13 mouse cellular contexts compared by ENCODE assay signal in the genomic region with DNA sequence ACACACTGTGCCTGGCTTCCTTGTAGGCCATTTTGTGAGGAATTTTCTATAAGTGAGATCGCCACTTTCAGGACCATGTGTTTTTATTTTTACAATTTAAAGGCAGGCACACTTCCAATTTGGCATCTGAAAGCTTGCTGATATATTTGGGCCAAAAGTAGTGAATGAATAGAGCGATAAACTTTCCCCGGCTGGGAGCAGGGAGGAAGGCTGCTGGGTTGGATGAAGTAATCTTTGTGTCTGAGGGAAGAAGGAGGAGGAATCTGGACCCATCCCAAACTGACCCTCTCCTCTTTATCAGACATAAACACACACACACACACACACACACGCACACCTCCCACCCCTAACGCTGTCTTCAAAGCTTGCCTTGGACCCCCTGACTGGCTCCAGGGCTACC. TPM values are rescaled to one million over a fixed set of nuclear protein-coding genes. Genes with fewer than 3 reads are reported as not detected.
DNase-seq lines count a peak whose midpoint lies in the region; ATAC-seq and TF ChIP-seq lines count a peak whose summit lies in the region.
"Had no signal": no experiment of that assay in that cellular context is flagged by ENCODE, and none has a peak within 500 bp of the region (broad histone marks: within the 10 kb centered on the region; RNA-seq: fewer than 3 reads in every experiment).

No protein-coding gene starts in this region.

- H3K4me3 ChIP-seq in heart, embryonic 13.5 days, result no peak overlapping the region
- H3K4me3 ChIP-seq in midbrain, embryonic 14.5 days (replicated peaks; ENCODE audit: low read depth, low read length), result no peak overlapping the region
- H3K4me3 ChIP-seq in midbrain, postnatal 0 days (ENCODE audit: low read depth, low read length), result no peak overlapping the region
- H3K4me3 ChIP-seq in heart, postnatal 0 days (ENCODE audit: low read depth, low read length), result no peak overlapping the region
- no peak overlapping the region for H3K4me3 ChIP-seq in thymus, adult 2 months (ENCODE audit: control insufficient read depth, insufficient read depth, low read length)
- H3K4me3 ChIP-seq: megakaryocyte, embryonic 14.5 days had no signal

- intact Hi-C loops in heart, postnatal 25 days (cut with DNase I), result loop anchor here (5.0 kb wide), 1 partner anchor 139 kb away; the partner anchor contains the start of gene Rab35

- TF ChIP-seq CTCF in midbrain, postnatal 0 days (IDR thresholded peaks at IDR 0.05), result no peak
- no peak for TF ChIP-seq CTCF in heart, postnatal 0 days (IDR thresholded peaks at IDR 0.05; ENCODE audit: low read depth)
- TF ChIP-seq CTCF in thymus, adult 2 months (IDR thresholded peaks at IDR 0.05; ENCODE audit: borderline replicate concordance, control insufficient read depth, extremely low read depth, insufficient read depth, low read length, poor library complexity), result no peak

- peaks cover 38% of the 10 kb centered on the region for H3K4me1 ChIP-seq in heart, embryonic 13.5 days
- peaks cover 12% of the 10 kb centered on the region for H3K4me1 ChIP-seq in midbrain, embryonic 14.5 days (ENCODE audit: control insufficient read depth, insufficient read depth, low read length)
- peaks cover 6% of the 10 kb centered on the region; the same call in 1 of the 2 replicates for H3K4me1 ChIP-seq in midbrain, postnatal 0 days (ENCODE audit: insufficient read depth, low read length)
- H3K4me1 ChIP-seq in heart, postnatal 0 days (ENCODE audit: control insufficient read depth, insufficient read depth), result peaks cover 8% of the 10 kb centered on the region
- H3K4me1 ChIP-seq in thymus, adult 2 months (replicated peaks; ENCODE audit: control insufficient read depth, insufficient read depth, low read length), result peaks cover 14% of the 10 kb centered on the region

- no peaks in the 10 kb centered on the region for H3K27me3 ChIP-seq in heart, embryonic 13.5 days (replicated peaks)
- H3K27me3 ChIP-seq in midbrain, embryonic 14.5 days (ENCODE audit: control insufficient read depth, insufficient read depth, low read length), result no peaks in the 10 kb centered on the region
- H3K27me3 ChIP-seq in midbrain, postnatal 0 days (ENCODE audit: insufficient read depth, low read length), result no peaks in the 10 kb centered on the region
- H3K27me3 ChIP-seq in heart, postnatal 0 days (ENCODE audit: control insufficient read depth, insufficient read depth, low read length), result no peaks in the 10 kb centered on the region
- no peaks in the 10 kb centered on the region for H3K27me3 ChIP-seq in thymus, adult 2 months (ENCODE audit: control insufficient read depth, insufficient read depth, low read length)

- H3K9ac ChIP-seq in heart, embryonic 13.5 days, result peak overlapping the region; percentile 63
- 0 out of 2 replicates have a peak overlapping the region, but pooled peaks have one; percentile 9 for H3K9ac ChIP-seq in midbrain, embryonic 14.5 days (replicated peaks; ENCODE audit: low read length)
- H3K9ac ChIP-seq in midbrain, postnatal 0 days (replicated peaks; ENCODE audit: low read length, poor library complexity, severe bottlenecking), result no peak overlapping the region
- H3K9ac ChIP-seq in heart, postnatal 0 days (replicated peaks; ENCODE audit: low read depth, low read length), result no peak overlapping the region; the same call in 1 of the 2 replicates

- ATAC-seq in heart, embryonic 13.5 days (ENCODE audit: extremely low read depth, insufficient number of reproducible peaks, low FRiP score, low TSS enrichment), result no peak
- no peak for ATAC-seq in midbrain, embryonic 14.5 days (ENCODE audit: low FRiP score, low TSS enrichment)
- ATAC-seq in midbrain, postnatal 0 days (ENCODE audit: low FRiP score), result no peak
- no peak for ATAC-seq in heart, postnatal 0 days (ENCODE audit: insufficient read depth, low read depth)

- no peaks in the 10 kb centered on the region for H3K36me3 ChIP-seq in heart, embryonic 13.5 days
- no peaks in the 10 kb centered on the region for H3K36me3 ChIP-seq in midbrain, embryonic 14.5 days (ENCODE audit: control insufficient read depth, insufficient read depth, low read length)
- no peaks in the 10 kb centered on the region for H3K36me3 ChIP-seq in midbrain, postnatal 0 days (ENCODE audit: insufficient read depth, low read length)
- H3K36me3 ChIP-seq in heart, postnatal 0 days (replicated peaks; ENCODE audit: control insufficient read depth, insufficient read depth, low read length), result no peaks in the 10 kb centered on the region
- H3K36me3 ChIP-seq in thymus, adult 2 months (ENCODE audit: control insufficient read depth, insufficient read depth, low read length), result no peaks in the 10 kb centered on the region

- 33% methylated on average over 5 of the region's 5 CpGs for WGBS in heart, embryonic 13.5 days
- 75% methylated on average over 5 of the region's 5 CpGs for WGBS in midbrain, embryonic 14.5 days
- WGBS in midbrain, postnatal 0 days, result 62% methylated on average over 5 of the region's 5 CpGs
- WGBS in heart, postnatal 0 days, result 29% methylated on average over 5 of the region's 5 CpGs
- WGBS in thymus, adult 2 months, result 89% methylated on average over 5 of the region's 5 CpGs

- no peaks in the 10 kb centered on the region for H3K9me3 ChIP-seq in heart, embryonic 13.5 days
- no peaks in the 10 kb centered on the region for H3K9me3 ChIP-seq in midbrain, embryonic 14.5 days (ENCODE audit: control insufficient read depth, low read length)
- H3K9me3 ChIP-seq in midbrain, postnatal 0 days (ENCODE audit: low read length), result no peaks in the 10 kb centered on the region
- H3K9me3 ChIP-seq in heart, postnatal 0 days (replicated peaks; ENCODE audit: control insufficient read depth, low read length), result no peaks in the 10 kb centered on the region
- H3K9me3 ChIP-seq: megakaryocyte, embryonic 14.5 days had no signal

- TF ChIP-seq EP300 in heart, postnatal 0 days (IDR thresholded peaks at IDR 0.05; ENCODE audit: low read depth), result no peak

- TF ChIP-seq POLR2A in thymus, adult 2 months (IDR thresholded peaks at IDR 0.05; ENCODE audit: control insufficient read depth, extremely low read depth, insufficient read depth, low read length, poor library complexity), result no peak

- no peak for DNase-seq in heart, postnatal 25 days (ENCODE audit: low spot score)
- DNase-seq in midbrain, embryonic 14.5 days, result no peak
- no peak for DNase-seq in midbrain, postnatal 0 days (ENCODE audit: low spot score)
- DNase-seq in heart, postnatal 0 days (ENCODE audit: low spot score), result peak; percentile 40
- peak; percentile 39 for DNase-seq in testis, postnatal 10 days (ENCODE audit: low spot score)
- DNase-seq in thymus, adult 2 months, result no peak
- no peak for DNase-seq in spleen, postnatal 14 days (ENCODE audit: low spot score in 2 of 2)
- DNase-seq: adrenal gland, adult 8-10 months; cerebellum, adult 8-10 months; left cerebral cortex, postnatal 4 days; thymus, adult 18-20 months had no signal

- peak overlapping the region; percentile 84 for H3K27ac ChIP-seq in heart, embryonic 13.5 days (replicated peaks)
- no peak overlapping the region for H3K27ac ChIP-seq in midbrain, embryonic 14.5 days (replicated peaks; ENCODE audit: low read depth, low read length)
- no peak overlapping the region for H3K27ac ChIP-seq in midbrain, postnatal 0 days (ENCODE audit: low read depth, low read length)
- H3K27ac ChIP-seq in heart, postnatal 0 days (ENCODE audit: low read depth), result peak overlapping the region; percentile 79
- H3K27ac ChIP-seq in thymus, adult 2 months (ENCODE audit: control insufficient read depth, insufficient read depth, low read length), result no peak overlapping the region

- H3K4me2 ChIP-seq in heart, embryonic 13.5 days, result peak overlapping the region; percentile 20; the same call in 1 of the 2 replicates
- H3K4me2 ChIP-seq in midbrain, embryonic 14.5 days (ENCODE audit: low read length), result no peak overlapping the region
- no peak overlapping the region for H3K4me2 ChIP-seq in midbrain, postnatal 0 days (ENCODE audit: low read depth, low read length, poor library complexity, severe bottlenecking)
- no peak overlapping the region for H3K4me2 ChIP-seq in heart, postnatal 0 days (ENCODE audit: low read depth, low read length)

RNA-seq across cellular contexts. Expression of gene Sirt4, which starts 8.9 kb away (rescaled TPM):
- 18.9 and 19.8 TPM in 2 replicates for polyA plus RNA-seq in heart, embryonic 13.5 days (2015; fragmentation: Nextera tagmentation; extraction: Ambion mirVana)
- total RNA-seq in heart, postnatal 25 days (2021), result 10 to 100 TPM; 16.8 to 18.5 TPM
- polyA plus RNA-seq in midbrain, embryonic 14.5 days (2014; fragmentation: Nextera tagmentation; extraction: Ambion mirVana), result 23.8 and 25.9 TPM in 2 replicates
- total RNA-seq in midbrain, postnatal 0 days (2014; rRNA removed), result 19.5 and 25.6 TPM in 2 replicates
- polyA plus RNA-seq in midbrain, postnatal 0 days (2015; fragmentation: Nextera tagmentation; extraction: Ambion mirVana), result 22.4 and 27.0 TPM in 2 replicates
- total RNA-seq in heart, postnatal 0 days (2014; rRNA removed; ENCODE audit: low replicate concordance), result 13.8 and 29.0 TPM in 2 replicates
- 14.5 and 15.4 TPM in 2 replicates for polyA plus RNA-seq in heart, postnatal 0 days (2015; fragmentation: Nextera tagmentation; extraction: Ambion mirVana)
- polyA plus RNA-seq in thymus, adult 2 months (2012; rRNA removed), result 47.2 and 48.6 TPM in 2 replicates

RNA-seq across cellular contexts. Expression of gene Pxn, which starts 13.0 kb away (rescaled TPM):
- polyA plus RNA-seq in heart, embryonic 13.5 days (2015; fragmentation: Nextera tagmentation; extraction: Ambion mirVana), result 29.7 and 31.7 TPM in 2 replicates
- total RNA-seq in heart, postnatal 25 days (2021), result 10 to 100 TPM; 34.4 to 39.5 TPM
- 10.9 and 11.3 TPM in 2 replicates for polyA plus RNA-seq in midbrain, embryonic 14.5 days (2014; fragmentation: Nextera tagmentation; extraction: Ambion mirVana)
- total RNA-seq in midbrain, postnatal 0 days (2014; rRNA removed), result 34.6 and 39.4 TPM in 2 replicates
- polyA plus RNA-seq in midbrain, postnatal 0 days (2015; fragmentation: Nextera tagmentation; extraction: Ambion mirVana), result 15.3 and 15.9 TPM in 2 replicates
- 66.6 and 68.8 TPM in 2 replicates for total RNA-seq in heart, postnatal 0 days (2014; rRNA removed; ENCODE audit: low replicate concordance)
- 19.3 and 19.9 TPM in 2 replicates for polyA plus RNA-seq in heart, postnatal 0 days (2015; fragmentation: Nextera tagmentation; extraction: Ambion mirVana)
- polyA plus RNA-seq in thymus, adult 2 months (2012; rRNA removed), result 161 and 172 TPM in 2 replicates

RNA-seq across cellular contexts. Expression of gene Pla2g1b, which starts 27.4 kb away (rescaled TPM):
- polyA plus RNA-seq in heart, embryonic 13.5 days (2015; fragmentation: Nextera tagmentation; extraction: Ambion mirVana), result 0.88 and 1.1 TPM in 2 replicates
- total RNA-seq in heart, postnatal 25 days (2021), result not detected
- not detected in 2 replicates for polyA plus RNA-seq in midbrain, embryonic 14.5 days (2014; fragmentation: Nextera tagmentation; extraction: Ambion mirVana)
- total RNA-seq in midbrain, postnatal 0 days (2014; rRNA removed), result not detected in 2 replicates
- polyA plus RNA-seq in midbrain, postnatal 0 days (2015; fragmentation: Nextera tagmentation; extraction: Ambion mirVana), result not detected in 2 replicates
- not detected in 2 replicates for total RNA-seq in heart, postnatal 0 days (2014; rRNA removed; ENCODE audit: low replicate concordance)
- not detected in 2 replicates for polyA plus RNA-seq in heart, postnatal 0 days (2015; fragmentation: Nextera tagmentation; extraction: Ambion mirVana)
- 1.2 and 1.8 TPM in 2 replicates for polyA plus RNA-seq in thymus, adult 2 months (2012; rRNA removed)
- total RNA-seq: left cerebral cortex, postnatal 4 days had no signal

Comparison
In these comparisons a context has a peak if more than half of its experiments do, and no peak if none do; other contexts are left out.
1. H3K9ac ChIP-seq: peak in heart, embryonic 13.5 days (single experiment) and midbrain, embryonic 14.5 days (single experiment); none in midbrain, postnatal 0 days (single experiment) and heart, postnatal 0 days (single experiment).
2. DNase-seq: peak in heart, postnatal 0 days (single experiment) and testis, postnatal 10 days (single experiment); none in heart, postnatal 25 days (single experiment), midbrain, embryonic 14.5 days (single experiment), midbrain, postnatal 0 days (single experiment), thymus, adult 2 months (single experiment) and spleen, postnatal 14 days (0 of 2).
3. H3K27ac ChIP-seq: peak in heart, embryonic 13.5 days (single experiment) and heart, postnatal 0 days (single experiment); none in midbrain, embryonic 14.5 days (single experiment), midbrain, postnatal 0 days (single experiment) and thymus, adult 2 months (single experiment).